Mouse (Mus musculus) MEL (cell line): ENCODE measurements around the gene Lrrc31. TPM values are rescaled to one million over a fixed set of nuclear protein-coding genes. Genes with fewer than 3 reads are reported as not detected.

Experiments used
- DNase-seq: peaks from one replicate; pipeline ENCODE4 v3.0.0; 2011; ENCODE audit warnings: low read depth, low spot score
- H3K27ac ChIP-seq: 2 replicates; pipeline ENCODE4 v1.5.1; 2012; ENCODE audit warnings: low read depth, mild to moderate bottlenecking, control low read depth, low read length, moderate library complexity; ENCODE audit not compliant: control insufficient read depth
- H3K27me3 ChIP-seq, 2 experiments: fragments of 150-350 bp in 1 of 2; sonication (generic) in 1 of 2; 2 replicates each; pipeline ENCODE4 v1.6.1; 2012; ENCODE audit warnings: low read length in 2 of 2, mild to moderate bottlenecking in 2 of 2, improper control_type of control experiment in 1 of 2, moderate library complexity in 1 of 2; ENCODE audit not compliant: insufficient read depth in 2 of 2, control insufficient read depth in 1 of 2
- H3K36me3 ChIP-seq, 2 experiments: 2 replicates each; pipeline ENCODE4 v1.6.1; 2012 to 2014; ENCODE audit warnings: low read length in 2 of 2, improper control_type of control experiment in 1 of 2, inconsistent platforms in 1 of 2, mild to moderate bottlenecking in 1 of 2; ENCODE audit not compliant: insufficient read depth in 2 of 2, control insufficient read depth in 1 of 2
- H3K4me1 ChIP-seq, 2 experiments: fragments of 150-350 bp in 1 of 2; sonication (generic) in 1 of 2; 2 replicates each; pipeline ENCODE4 v1.6.1; 2012; ENCODE audit warnings: low read length in 2 of 2, improper control_type of control experiment in 1 of 2, mild to moderate bottlenecking in 1 of 2; ENCODE audit not compliant: insufficient read depth in 2 of 2, control insufficient read depth in 1 of 2
- H3K4me3 ChIP-seq, 2 experiments: fragments of 150-350 bp in 1 of 2; sonication (generic) in 1 of 2; 2 replicates each; pipeline ENCODE4 v1.5.1; 2012; ENCODE audit warnings: low read depth in 2 of 2, low read length in 2 of 2, mild to moderate bottlenecking in 2 of 2, moderate library complexity in 2 of 2, control low read depth in 1 of 2, improper control_type of control experiment in 1 of 2; ENCODE audit not compliant: control insufficient read depth in 1 of 2, insufficient read depth in 1 of 2
- H3K79me2 ChIP-seq: 2 replicates; pipeline ENCODE4 v1.6.1; 2012; ENCODE audit warnings: mild to moderate bottlenecking, low read length, moderate library complexity; ENCODE audit not compliant: control insufficient read depth, poor library complexity, insufficient read depth
- H3K9ac ChIP-seq: 2 replicates; pipeline ENCODE4 v1.6.1; 2012; ENCODE audit warnings: low read depth, mild to moderate bottlenecking, control low read depth, low read length, moderate library complexity; ENCODE audit not compliant: control insufficient read depth, poor library complexity, severe bottlenecking
- H3K9me3 ChIP-seq: fragments of 150-350 bp; sonication (generic); replicated peaks from 2 replicates; pipeline ENCODE4 v1.6.1; 2012; ENCODE audit warnings: mild to moderate bottlenecking, low read length, improper control_type of control experiment, moderate library complexity; ENCODE audit not compliant: insufficient read depth
- CTCF ChIP-seq, 3 experiments: IDR thresholded peaks in 2 of 3; conservative IDR thresholded peaks in 1 of 3; 2 replicates each; pipeline ENCODE4 v1.5.1; 2011 to 2012; ENCODE audit warnings: low read length in 3 of 3, low read depth in 2 of 3, mild to moderate bottlenecking in 2 of 3, improper control_type of control experiment in 1 of 3, inconsistent platforms in 1 of 3, mixed read lengths in 1 of 3, moderate library complexity in 1 of 3; ENCODE audit not compliant: control insufficient read depth in 1 of 3, insufficient read depth in 1 of 3, poor library complexity in 1 of 3, severe bottlenecking in 1 of 3
- E2F4 ChIP-seq: IDR thresholded peaks from 2 replicates; pipeline ENCODE4 v1.6.1; 2011; ENCODE audit warnings: low read depth, low read length, improper control_type of control experiment, borderline replicate concordance
- ELF1 ChIP-seq: IDR thresholded peaks from 2 replicates; pipeline ENCODE4 v1.6.1; 2014; ENCODE audit warnings: low read depth, mild to moderate bottlenecking, inconsistent platforms, low read length, improper control_type of control experiment, moderate library complexity
- RAD21 ChIP-seq: IDR thresholded peaks from 2 replicates; pipeline ENCODE4 v1.6.1; 2011; ENCODE audit warnings: mild to moderate bottlenecking, low read depth, low read length, improper control_type of control experiment
- SMC3 ChIP-seq: IDR thresholded peaks from 2 replicates; pipeline ENCODE4 v1.6.1; 2011; ENCODE audit warnings: low read depth, low read length, improper control_type of control experiment
- ZC3H11A ChIP-seq: IDR thresholded peaks from 2 replicates; pipeline ENCODE4 v1.6.1; 2012; ENCODE audit warnings: low read depth, mild to moderate bottlenecking, inconsistent platforms, low read length, improper control_type of control experiment
- polyA plus RNA-seq, 2 experiments: library from polyadenylated mRNA; stranded (reverse) in 1 of 2; unstranded in 1 of 2; fragments of >175 nt in 1 of 2; fragments of >200 nt in 1 of 2; gene quantifications; 2 replicates each; pipeline versions ENCODE4 v1.2.1 to v1.2.4; 2012; ENCODE audit warnings: low replicate concordance in 2 of 2, low read depth in 1 of 2; ENCODE audit not compliant: insufficient read length in 2 of 2, insufficient read depth in 1 of 2, missing spikeins in 1 of 2
- total RNA-seq: library from RNA; depleted of rRNA; stranded (reverse); fragments of 300-350 nt; gene quantifications from 2 replicates; pipeline ENCODE4 v1.2.3, GENCODE M21; 2012; rRNA removed

The Lrrc31 gene
- total and polyA plus RNA-seq, 3 experiments: 0.03 TPM; not detected in 2

DNA sequence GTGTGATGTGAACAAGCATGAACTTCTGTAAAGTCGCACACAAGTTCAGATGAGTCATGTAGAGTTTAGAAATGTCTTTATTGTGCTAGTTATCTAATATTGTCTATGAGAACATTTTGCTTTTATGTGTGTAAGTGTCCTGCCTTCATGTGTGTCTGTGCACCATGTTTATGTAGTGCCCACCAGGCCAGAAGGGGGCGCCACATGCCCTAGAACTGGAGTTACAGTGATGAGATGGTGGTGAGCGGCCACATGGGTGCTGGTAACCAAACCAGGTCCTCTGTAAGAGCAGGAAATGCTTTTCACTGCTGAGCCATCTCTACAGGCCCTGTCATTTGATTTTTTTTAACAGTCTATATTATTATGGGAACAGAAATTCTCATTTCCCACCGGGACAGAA is 64.0 kb downstream of the Lrrc31 start:
- peak; percentile 14 for DNase-seq
- Histone ChIP-seq H3K4me3 (no peak overlapping the region), H3K9ac (no peak overlapping the region), H3K4me1 (peaks cover 0 to 3% of the 10 kb centered on the region in 2 experiments; a peak in 2 of 4 replicates), H3K27me3 (no peaks in the 10 kb centered on the region), H3K9me3 (no peaks in the 10 kb centered on the region), H3K36me3 (no peaks in the 10 kb centered on the region), H3K27ac (no peak overlapping the region), H3K79me2 (no peaks in the 10 kb centered on the region)
- TF ChIP-seq CTCF (IDR thresholded peaks at IDR 0.05 in 2 of 3, conservative IDR thresholded peaks at IDR 0.05 in 1 of 3; ENCODE audit: control insufficient read depth in 1 of 3, insufficient read depth in 1 of 3, low read depth in 2 of 3, low read length in 3 of 3, poor library complexity in 1 of 3, severe bottlenecking in 1 of 3): peak in 2 of 3 experiments; percentile 34 to 43; a peak in 5 of 6 replicates
- TF ChIP-seq SMC3: peak; percentile 18; the same call in 1 of the 2 replicates
- TF ChIP-seq RAD21: peak; percentile 18
- no peak for TF ChIP-seq ELF1

DNA sequence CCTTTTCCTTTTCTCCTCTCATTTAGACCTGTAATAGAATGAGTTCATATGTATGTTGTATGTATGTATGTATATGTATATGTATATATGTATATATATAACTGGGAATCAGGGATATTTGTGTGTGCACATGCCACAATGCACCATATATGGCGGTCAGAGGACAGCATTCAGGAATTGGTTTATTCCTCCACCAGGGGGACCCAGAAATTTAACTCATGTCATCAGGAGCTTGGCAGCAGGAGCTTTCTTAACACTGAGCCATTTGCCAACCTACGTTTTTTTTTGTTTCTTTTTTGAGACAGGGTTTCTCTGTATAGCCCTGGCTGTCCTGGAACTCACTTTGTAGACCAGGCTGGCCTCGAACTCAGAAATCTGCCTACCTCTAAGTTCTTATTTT is 66.0 kb downstream of the Lrrc31 start:
- peak; percentile 28 for DNase-seq
- TF ChIP-seq CTCF (IDR thresholded peaks at IDR 0.05 in 2 of 3, conservative IDR thresholded peaks at IDR 0.05 in 1 of 3; ENCODE audit: control insufficient read depth in 1 of 3, insufficient read depth in 1 of 3, low read depth in 2 of 3, low read length in 3 of 3, poor library complexity in 1 of 3, severe bottlenecking in 1 of 3) (peak in 1 of 3 experiments; percentile 42; a peak in 2 of 6 replicates), E2F4 (no peak), ZC3H11A (0 out of 2 replicates have a peak, but pooled peaks have one; percentile 29), RAD21 (peak; percentile 30), SMC3 (peak; percentile 45)

More for the DNA sequence above, 66.0 kb downstream of the Lrrc31 start:
- no peak overlapping the region for H3K9ac ChIP-seq
- no peaks in the 10 kb centered on the region for H3K9me3 ChIP-seq
- no peaks in the 10 kb centered on the region for H3K27me3 ChIP-seq
- H3K4me3 ChIP-seq: no peak overlapping the region
- H3K4me1 ChIP-seq: no peaks in the 10 kb centered on the region
- H3K79me2 ChIP-seq: no peaks in the 10 kb centered on the region
- no peak overlapping the region for H3K27ac ChIP-seq
- H3K36me3 ChIP-seq: no peaks in the 10 kb centered on the region

Other genes with a start within 250 kb of the Lrrc31 start
- 0.04 and 0.10 TPM in 2 replicates for gene Mecom, start 151.8 kb downstream of the Lrrc31 start, total RNA-seq
- not detected for gene Mecom, start 151.8 kb downstream of the Lrrc31 start, polyA plus RNA-seq
- gene Actrt3, start 99.9 kb downstream of the Lrrc31 start, total RNA-seq: 0.08 TPM in 1 of 2 replicates, not detected in the other
- under 1 TPM in 1 of 2 experiments, not detected in 1; 0.04 TPM for gene Actrt3, start 99.9 kb downstream of the Lrrc31 start, polyA plus RNA-seq
- 13.9 and 17.0 TPM in 2 replicates for gene Mynn, start 97.8 kb downstream of the Lrrc31 start, total RNA-seq
- 10 to 100 TPM in 1 of 2 experiments, not detected in 1; 12.3 TPM for gene Mynn, start 97.8 kb downstream of the Lrrc31 start, polyA plus RNA-seq
- not detected in 2 replicates for gene Lrriq4, start 55.3 kb downstream of the Lrrc31 start, total RNA-seq
- not detected for gene Lrriq4, start 55.3 kb downstream of the Lrrc31 start, polyA plus RNA-seq
- gene Lrrc34, start 52.0 kb downstream of the Lrrc31 start, total RNA-seq: not detected in 2 replicates
- gene Lrrc34, start 52.0 kb downstream of the Lrrc31 start, polyA plus RNA-seq: not detected
- gene Samd7, start 46.5 kb upstream of the Lrrc31 start, total RNA-seq: not detected in 2 replicates
- not detected for gene Samd7, start 46.5 kb upstream of the Lrrc31 start, polyA plus RNA-seq
- gene Sec62, start 93.0 kb upstream of the Lrrc31 start, total RNA-seq: 32.8 and 35.6 TPM in 2 replicates
- gene Sec62, start 93.0 kb upstream of the Lrrc31 start, polyA plus RNA-seq: 100 to 1,000 TPM in 1 of 2 experiments, 10 to 100 TPM in 1; 75.4 to 171 TPM
- gene Gpr160, start 156.1 kb upstream of the Lrrc31 start, total RNA-seq: not detected in 2 replicates
- gene Gpr160, start 156.1 kb upstream of the Lrrc31 start, polyA plus RNA-seq: under 1 TPM in 1 of 2 experiments, not detected in 1; 0.17 TPM